Mouse (Mus musculus): ENCODE data around the gene Svop. TPM values are rescaled to one million over a fixed set of nuclear protein-coding genes. Genes with fewer than 3 reads are reported as not detected.
A peak's percentile ranks its signal among the peaks of the same experiment; 100 is the strongest.

The Svop gene
- polyA plus RNA-seq, 1 experiment from 2014 or later, result 113 TPM

DNA sequence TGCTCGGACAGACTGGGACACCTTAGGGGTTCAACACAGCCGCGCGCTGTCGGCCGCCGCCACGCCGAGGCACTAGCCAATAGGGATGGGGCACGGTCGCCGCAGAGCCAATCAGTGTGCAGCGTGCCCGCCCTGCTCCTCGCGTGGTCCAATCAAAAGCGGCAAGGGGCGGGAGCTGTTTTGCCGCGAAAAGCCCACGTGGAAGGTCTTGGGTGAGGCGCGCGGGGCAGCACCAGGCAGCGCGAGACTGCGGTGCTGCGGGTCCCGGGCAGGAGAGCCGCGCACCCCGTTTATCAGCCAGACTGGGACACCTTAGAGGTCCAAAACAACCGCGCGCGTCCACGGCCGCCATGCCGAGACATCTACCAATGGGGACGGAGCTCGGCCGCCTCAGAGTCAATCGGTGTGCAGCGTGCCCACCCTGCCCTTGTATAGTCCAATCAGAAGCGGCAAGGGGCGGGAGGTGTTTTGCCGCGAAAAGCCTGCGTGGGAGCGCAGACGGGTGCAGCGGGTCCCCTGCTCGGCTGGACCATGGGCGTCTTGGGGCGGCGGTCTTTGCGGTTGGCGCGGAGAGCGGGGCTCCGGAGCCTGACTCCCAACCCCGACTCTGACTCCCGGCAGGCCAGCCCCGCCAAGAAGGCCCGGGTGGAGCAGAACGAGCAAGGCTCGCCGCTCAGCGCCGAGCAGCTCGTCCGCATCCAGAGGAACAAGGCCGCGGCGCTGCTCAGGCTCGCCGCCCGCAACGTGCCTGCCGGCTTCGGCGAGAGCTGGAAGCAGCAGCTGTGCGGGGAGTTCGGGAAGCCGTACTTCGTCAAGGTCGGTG lies 39.5 kb upstream of the Svop start:
- peaks cover 7% of the 10 kb centered on the region for H3K4me1 ChIP-seq (ENCODE audit: control insufficient read depth, insufficient read depth, low read length)
- peak overlapping the region; percentile 92 for H3K4me3 ChIP-seq (ENCODE audit: low read depth, low read length)
- peak; percentile 97 for ATAC-seq
- no peaks in the 10 kb centered on the region for H3K36me3 ChIP-seq (ENCODE audit: control insufficient read depth, insufficient read depth, low read length)
- H3K27ac ChIP-seq (ENCODE audit: low read length), result no peak overlapping the region; the same call in 1 of the 2 replicates
- H3K4me2 ChIP-seq (ENCODE audit: low read length), result peak overlapping the region; percentile 74
- WGBS, result under 1% methylated on average over 87 of the region's 87 CpGs
- H3K27me3 ChIP-seq (ENCODE audit: control insufficient read depth, insufficient read depth, low read depth, low read length), result no peaks in the 10 kb centered on the region
- peak overlapping the region; percentile 69 for H3K9ac ChIP-seq (ENCODE audit: low read depth, low read length)
- no peaks in the 10 kb centered on the region for H3K9me3 ChIP-seq (replicated peaks; ENCODE audit: control insufficient read depth, low read length, poor library complexity, severe bottlenecking)

DNA sequence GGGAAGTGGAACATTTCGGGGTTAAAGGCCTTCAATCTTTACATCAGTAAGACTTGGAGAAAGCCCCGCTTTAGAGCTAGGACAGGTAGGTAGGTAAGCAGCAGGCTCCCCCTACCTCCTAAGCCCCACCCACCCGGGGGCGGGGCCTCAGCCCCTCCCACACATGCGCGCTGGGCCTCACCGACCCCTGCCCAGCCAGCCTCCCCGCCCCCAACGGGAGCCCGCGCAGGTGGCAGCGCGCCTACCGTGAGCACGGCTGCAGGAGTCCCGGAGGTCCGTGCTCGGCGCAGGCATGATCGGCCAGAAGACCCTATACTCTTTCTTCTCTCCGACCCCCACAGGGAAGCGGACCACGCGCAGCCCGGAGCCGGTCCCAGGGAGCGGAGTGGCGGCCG lies 38.8 kb upstream of the Svop start, which contains the start of gene Ung:
TSS of gene Ung (plus strand) at position 176 of the 395 bp plus-strand sequence.
- peaks cover 7% of the 10 kb centered on the region for H3K4me1 ChIP-seq (ENCODE audit: control insufficient read depth, insufficient read depth, low read length)
- peak; percentile 63 for ATAC-seq
- H3K27me3 ChIP-seq (ENCODE audit: control insufficient read depth, insufficient read depth, low read depth, low read length), result no peaks in the 10 kb centered on the region
- peak within 1 kb of the TSS; percentile 69 for H3K9ac ChIP-seq (ENCODE audit: low read depth, low read length)
- peak within 1 kb of the TSS; percentile 60 for H3K27ac ChIP-seq (ENCODE audit: low read length)
- WGBS, result under 1% methylated on average over 24 of the region's 29 CpGs
- peak within 1 kb of the TSS; percentile 74 for H3K4me2 ChIP-seq (ENCODE audit: low read length)
- no peaks in the 10 kb centered on the region for H3K9me3 ChIP-seq (replicated peaks; ENCODE audit: control insufficient read depth, low read length, poor library complexity, severe bottlenecking)
- H3K36me3 ChIP-seq (ENCODE audit: control insufficient read depth, insufficient read depth, low read length), result no peaks in the 10 kb centered on the region
- peak within 1 kb of the TSS; percentile 92 for H3K4me3 ChIP-seq (ENCODE audit: low read depth, low read length)

DNA sequence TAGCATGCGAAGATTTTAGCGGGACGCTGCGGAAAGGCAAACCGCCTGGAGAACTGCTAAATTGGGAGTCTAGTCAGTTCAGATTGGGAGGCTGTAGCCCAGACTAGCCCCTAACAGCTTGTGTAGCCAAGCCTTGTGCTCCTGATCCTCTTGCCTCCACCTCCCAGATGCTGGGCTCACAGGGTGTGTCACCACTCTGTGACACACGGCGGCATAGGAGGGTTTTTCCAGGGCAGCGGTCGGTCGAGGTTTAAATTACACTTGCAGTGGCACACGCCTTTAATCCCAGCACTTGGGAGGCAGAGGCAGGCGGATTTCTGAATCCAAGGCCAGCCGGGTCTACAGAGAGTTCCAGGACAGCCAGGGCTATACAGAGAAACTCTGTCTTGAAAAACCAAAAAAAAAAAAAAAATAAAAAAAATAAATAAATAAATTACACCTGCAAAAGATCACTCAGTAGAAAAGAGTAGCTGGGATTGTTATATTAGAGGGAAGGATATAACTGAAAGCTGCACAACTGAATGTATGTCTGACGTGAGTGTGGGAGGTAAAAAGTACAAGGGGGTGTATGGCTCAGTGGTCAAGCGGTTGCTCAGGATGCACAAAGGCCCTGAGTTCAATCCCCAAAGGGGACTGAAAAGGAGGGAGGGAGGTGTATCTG lies 38.3 kb upstream of the Svop start:
- no peak overlapping the region for H3K9ac ChIP-seq (ENCODE audit: low read depth, low read length)

DNA sequence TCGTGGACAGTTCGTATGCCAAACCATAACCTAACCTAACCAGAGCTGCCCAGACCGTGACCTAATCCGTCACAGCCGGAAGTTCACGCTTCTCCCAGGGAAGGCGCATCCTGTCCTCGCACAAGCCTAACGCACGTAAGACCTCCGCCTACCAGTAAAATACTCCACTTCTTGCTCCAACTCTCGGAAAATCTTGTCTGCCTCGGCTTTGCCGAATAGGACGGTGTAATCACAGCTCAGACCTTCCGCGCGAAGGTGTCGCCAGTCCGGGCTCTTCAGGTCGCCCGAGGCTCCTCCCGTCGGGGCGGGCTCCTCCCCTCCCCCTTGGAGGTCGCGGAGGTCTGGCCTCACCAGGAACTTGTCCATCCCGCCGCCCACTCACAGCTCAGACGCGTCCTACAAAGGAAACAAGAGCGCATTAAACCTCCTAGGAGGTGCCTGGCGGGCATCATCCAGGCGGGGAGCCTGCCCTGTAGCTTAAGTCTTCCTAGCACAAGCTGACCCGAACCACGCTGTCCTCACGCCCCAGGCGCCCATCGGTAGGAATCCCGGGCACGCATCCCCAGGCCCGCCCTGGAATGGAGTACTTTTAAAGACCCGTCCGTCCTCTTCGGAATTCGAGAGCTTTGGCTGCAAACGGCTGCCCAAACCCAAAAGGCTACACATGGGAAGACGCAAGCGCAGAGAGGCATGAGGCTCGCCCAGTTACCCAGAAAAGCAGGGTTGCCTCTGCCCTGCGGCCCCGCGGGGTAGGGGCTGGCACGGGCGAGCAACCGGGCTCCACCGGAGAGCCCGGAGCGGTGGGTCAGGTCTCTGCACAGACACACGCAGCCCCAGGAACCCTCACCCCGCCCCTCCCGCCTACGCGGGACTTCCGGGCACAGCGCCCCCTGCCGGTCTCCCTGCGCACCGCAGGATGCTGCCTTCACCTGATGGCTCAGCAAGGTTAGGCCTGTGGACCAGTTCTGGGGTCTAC lies 36.3 kb upstream of the Svop start, which contains the start of gene Alkbh2:
TSS of gene Alkbh2 (minus strand) at position 845 of the 976 bp plus-strand sequence.
- H3K36me3 ChIP-seq (ENCODE audit: control insufficient read depth, insufficient read depth, low read length), result peaks cover 10% of the 10 kb centered on the region
- H3K9ac ChIP-seq (ENCODE audit: low read depth, low read length), result peak within 1 kb of the TSS; percentile 80
- ATAC-seq, result peak; percentile 12
- WGBS, result under 1% methylated on average over 67 of the region's 69 CpGs
- no peaks in the 10 kb centered on the region for H3K9me3 ChIP-seq (replicated peaks; ENCODE audit: control insufficient read depth, low read length, poor library complexity, severe bottlenecking)
- H3K27ac ChIP-seq (ENCODE audit: low read length), result peak within 1 kb of the TSS; percentile 85
- H3K4me1 ChIP-seq (ENCODE audit: control insufficient read depth, insufficient read depth, low read length), result peaks cover 7% of the 10 kb centered on the region
- H3K4me3 ChIP-seq (ENCODE audit: low read depth, low read length), result peak within 1 kb of the TSS; percentile 61
- H3K27me3 ChIP-seq (ENCODE audit: control insufficient read depth, insufficient read depth, low read depth, low read length), result no peaks in the 10 kb centered on the region
- peak within 1 kb of the TSS; percentile 90 for H3K4me2 ChIP-seq (ENCODE audit: low read length)

More for the DNA sequence above, 38.3 kb upstream of the Svop start:
- Histone ChIP-seq H3K27ac (ENCODE audit: low read length) (no peak overlapping the region), H3K9me3 (replicated peaks; ENCODE audit: control insufficient read depth, low read length, poor library complexity, severe bottlenecking) (no peaks in the 10 kb centered on the region), H3K4me1 (ENCODE audit: control insufficient read depth, insufficient read depth, low read length) (peaks cover 7% of the 10 kb centered on the region), H3K4me3 (ENCODE audit: low read depth, low read length) (peak overlapping the region; percentile 92), H3K4me2 (ENCODE audit: low read length) (peak overlapping the region; percentile 74), H3K36me3 (ENCODE audit: control insufficient read depth, insufficient read depth, low read length) (no peaks in the 10 kb centered on the region), H3K27me3 (ENCODE audit: control insufficient read depth, insufficient read depth, low read depth, low read length) (no peaks in the 10 kb centered on the region)
- 81% methylated on average over 15 of the region's 15 CpGs for WGBS
- ATAC-seq, result no peak

DNA sequence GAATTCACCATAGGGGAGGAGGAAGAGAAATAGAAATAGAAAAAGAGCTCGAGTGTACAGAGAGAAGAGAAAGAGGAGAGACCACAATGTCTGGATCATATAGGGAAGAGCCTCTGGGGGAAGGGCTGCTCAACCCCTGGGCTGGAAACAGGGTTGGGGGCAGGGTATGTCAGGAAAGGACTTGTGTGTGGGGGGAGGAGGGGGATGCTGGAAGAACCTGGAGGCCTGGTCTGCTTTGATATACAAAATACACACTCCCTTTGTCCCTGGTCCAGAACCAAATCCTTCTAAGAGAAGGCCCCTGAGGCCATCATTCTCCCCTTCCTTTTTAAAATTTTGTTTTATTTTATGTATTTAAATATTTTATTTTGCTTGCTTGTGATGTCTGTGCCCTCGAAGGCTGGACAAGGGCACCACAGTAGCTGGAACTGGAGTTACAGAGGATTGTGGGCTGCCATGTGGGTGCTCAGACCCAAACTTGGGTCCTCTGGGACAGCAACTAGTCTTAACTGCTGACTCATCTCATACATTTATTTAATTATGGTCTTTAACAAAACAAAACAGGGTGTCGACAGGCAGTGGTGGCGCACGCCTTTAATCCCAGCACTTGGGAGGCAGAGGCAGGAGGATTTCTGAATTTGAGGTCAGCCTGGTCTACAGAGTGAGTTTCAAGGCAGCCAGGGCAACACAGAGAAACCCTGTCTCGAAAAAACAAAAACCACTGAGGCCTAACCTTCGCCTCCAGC lies 35.3 kb upstream of the Svop start:
- H3K4me2 ChIP-seq (ENCODE audit: low read length), result peak overlapping the region; percentile 90; the same call in 1 of the 2 replicates
- no peak for ATAC-seq
- no peaks in the 10 kb centered on the region for H3K9me3 ChIP-seq (replicated peaks; ENCODE audit: control insufficient read depth, low read length, poor library complexity, severe bottlenecking)
- 89% methylated on average over 7 of the region's 7 CpGs for WGBS
- H3K27ac ChIP-seq (ENCODE audit: low read length), result no peak overlapping the region
- peak overlapping the region; percentile 61; the same call in 1 of the 2 replicates for H3K4me3 ChIP-seq (ENCODE audit: low read depth, low read length)
- peaks cover 5% of the 10 kb centered on the region for H3K4me1 ChIP-seq (ENCODE audit: control insufficient read depth, insufficient read depth, low read length)
- H3K27me3 ChIP-seq (ENCODE audit: control insufficient read depth, insufficient read depth, low read depth, low read length), result no peaks in the 10 kb centered on the region
- peaks cover 20% of the 10 kb centered on the region for H3K36me3 ChIP-seq (ENCODE audit: control insufficient read depth, insufficient read depth, low read length)
- H3K9ac ChIP-seq (ENCODE audit: low read depth, low read length), result no peak overlapping the region

DNA sequence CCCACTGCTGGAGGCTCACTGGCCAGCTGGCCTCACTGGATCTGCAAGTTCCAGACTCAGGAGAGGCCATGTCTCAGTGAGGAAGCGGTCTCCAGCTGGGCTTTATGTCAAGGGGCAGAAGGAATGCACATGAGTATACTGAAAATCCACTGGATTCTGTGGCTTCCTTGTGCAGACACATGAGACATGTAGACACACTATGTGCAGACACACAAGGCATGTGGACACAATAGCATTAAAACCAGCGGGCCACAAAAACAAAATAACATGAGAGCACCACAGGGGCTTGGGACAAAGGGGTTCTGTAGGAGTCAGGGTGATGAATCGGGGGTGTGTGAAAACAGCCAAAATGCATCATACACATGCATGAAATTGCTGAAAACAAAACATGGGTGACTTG lies 34.6 kb upstream of the Svop start:
- no peak for ATAC-seq
- Histone ChIP-seq H3K36me3 (ENCODE audit: control insufficient read depth, insufficient read depth, low read length) (peaks cover 25% of the 10 kb centered on the region), H3K9ac (ENCODE audit: low read depth, low read length) (no peak overlapping the region), H3K4me2 (ENCODE audit: low read length) (no peak overlapping the region), H3K27ac (ENCODE audit: low read length) (no peak overlapping the region), H3K27me3 (ENCODE audit: control insufficient read depth, insufficient read depth, low read depth, low read length) (no peaks in the 10 kb centered on the region), H3K9me3 (replicated peaks; ENCODE audit: control insufficient read depth, low read length, poor library complexity, severe bottlenecking) (no peaks in the 10 kb centered on the region), H3K4me3 (ENCODE audit: low read depth, low read length) (no peak overlapping the region), H3K4me1 (ENCODE audit: control insufficient read depth, insufficient read depth, low read length) (0 out of 2 replicates have a peak, but pooled peaks cover 3% of the 10 kb centered on the region)
- 92% methylated on average over 3 of the region's 3 CpGs for WGBS

DNA sequence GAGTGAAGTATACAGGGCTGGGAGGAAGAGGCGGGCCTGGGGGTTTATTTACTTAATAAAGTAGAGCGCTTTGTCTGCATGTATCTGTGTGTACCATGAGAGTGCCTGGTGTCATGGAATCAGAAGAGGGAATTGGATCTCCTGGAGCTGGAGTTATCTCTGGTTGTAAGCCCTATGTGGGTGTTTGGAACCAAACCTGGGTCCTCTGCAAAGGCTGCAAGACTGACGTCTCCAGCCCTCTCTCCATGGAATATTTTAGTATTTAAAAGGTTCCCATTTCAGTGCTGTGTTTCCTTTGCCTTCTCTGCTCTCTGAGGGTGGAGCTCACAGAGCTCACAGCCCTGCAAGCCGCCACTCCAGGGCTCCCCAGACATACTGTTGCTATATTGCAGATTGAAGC lies 28.4 kb upstream of the Svop start:
- WGBS, result 91% methylated on average over 4 of the region's 4 CpGs
- ATAC-seq, result no peak
- H3K27me3 ChIP-seq (ENCODE audit: control insufficient read depth, insufficient read depth, low read depth, low read length), result no peaks in the 10 kb centered on the region
- no peaks in the 10 kb centered on the region for H3K9me3 ChIP-seq (replicated peaks; ENCODE audit: control insufficient read depth, low read length, poor library complexity, severe bottlenecking)
- H3K4me3 ChIP-seq (ENCODE audit: low read depth, low read length), result no peak overlapping the region
- peaks cover 48% of the 10 kb centered on the region for H3K36me3 ChIP-seq (ENCODE audit: control insufficient read depth, insufficient read depth, low read length)
- no peak overlapping the region for H3K9ac ChIP-seq (ENCODE audit: low read depth, low read length)
- no peak overlapping the region for H3K4me2 ChIP-seq (ENCODE audit: low read length)
- no peak overlapping the region for H3K27ac ChIP-seq (ENCODE audit: low read length)
- H3K4me1 ChIP-seq (ENCODE audit: control insufficient read depth, insufficient read depth, low read length), result no peaks in the 10 kb centered on the region

DNA sequence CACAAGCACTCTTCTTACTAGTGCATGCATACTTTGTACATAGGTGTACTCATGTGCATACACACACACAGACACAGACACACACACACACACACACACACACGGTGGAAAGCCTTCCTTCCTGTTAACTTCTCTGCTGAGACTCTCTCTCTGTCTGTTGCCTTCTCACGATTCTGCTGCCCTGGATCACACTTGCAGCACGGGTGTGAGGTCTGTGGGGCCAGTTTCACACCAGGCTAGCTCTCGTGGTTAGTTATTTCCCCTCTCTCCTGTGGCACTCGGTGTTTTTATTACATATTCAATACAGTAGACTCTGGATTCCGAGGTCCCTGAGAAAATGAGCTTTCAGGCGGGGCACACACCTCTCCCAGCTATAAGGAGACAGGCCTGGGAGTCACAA lies 25.2 kb upstream of the Svop start:
- H3K4me1 ChIP-seq (ENCODE audit: control insufficient read depth, insufficient read depth, low read length), result no peaks in the 10 kb centered on the region
- H3K4me3 ChIP-seq (ENCODE audit: low read depth, low read length), result no peak overlapping the region
- 94% methylated on average over 7 of the region's 7 CpGs for WGBS
- no peak for ATAC-seq
- H3K36me3 ChIP-seq (ENCODE audit: control insufficient read depth, insufficient read depth, low read length), result peaks cover 39% of the 10 kb centered on the region
- no peak overlapping the region for H3K4me2 ChIP-seq (ENCODE audit: low read length)
- no peaks in the 10 kb centered on the region for H3K9me3 ChIP-seq (replicated peaks; ENCODE audit: control insufficient read depth, low read length, poor library complexity, severe bottlenecking)
- H3K27me3 ChIP-seq (ENCODE audit: control insufficient read depth, insufficient read depth, low read depth, low read length), result no peaks in the 10 kb centered on the region
- no peak overlapping the region for H3K9ac ChIP-seq (ENCODE audit: low read depth, low read length)
- H3K27ac ChIP-seq (ENCODE audit: low read length), result no peak overlapping the region
